ENCODE assay signal across 16 mouse cellular contexts in genomic region chr13:106893701-106894100, GRCm38 (mm10). TPM values are rescaled to one million over a fixed set of nuclear protein-coding genes. Genes with fewer than 3 reads are reported as not detected.
DNase-seq lines count a peak whose midpoint lies in the region; ATAC-seq and TF ChIP-seq lines count a peak whose summit lies in the region.
"Had no signal": no experiment of that assay in that cellular context is flagged by ENCODE, and none has a peak within 500 bp of the region (broad histone marks: within the 10 kb centered on the region; RNA-seq: fewer than 3 reads in every experiment).

No protein-coding gene starts in this region.

- TF ChIP-seq CTCF in testis, adult 2 months (IDR thresholded peaks at IDR 0.05; ENCODE audit: control insufficient read depth, insufficient read depth, insufficient replicate concordance, low read depth, low read length), result no peak

- 69% methylated on average over 5 of the region's 5 CpGs for WGBS in intestine, embryonic 16.5 days
- 52% methylated on average over 5 of the region's 5 CpGs for WGBS in liver, embryonic 15.5 days (ENCODE audit: insufficient replicate concordance)

- H3K27me3 ChIP-seq in testis, adult 2 months (ENCODE audit: control insufficient read depth, insufficient read depth, low read length), result no peaks in the 10 kb centered on the region
- H3K27me3 ChIP-seq in intestine, embryonic 16.5 days (replicated peaks; ENCODE audit: control insufficient read depth, insufficient read depth, low read length), result no peaks in the 10 kb centered on the region
- H3K27me3 ChIP-seq in liver, embryonic 15.5 days, result no peaks in the 10 kb centered on the region
- H3K27me3 ChIP-seq: heart, embryonic 12.5 days; midbrain, embryonic 12.5 days had no signal

- H3K4me3 ChIP-seq in testis, adult 2 months (ENCODE audit: control insufficient read depth, low read depth, low read length), result peak overlapping the region; percentile 29; the same call in 1 of the 2 replicates
- H3K4me3 ChIP-seq in intestine, embryonic 16.5 days (ENCODE audit: low read length), result no peak overlapping the region
- H3K4me3 ChIP-seq in liver, embryonic 15.5 days (replicated peaks), result 0 out of 2 replicates have a peak overlapping the region, but pooled peaks have one; percentile 19
- H3K4me3 ChIP-seq: heart, embryonic 12.5 days; layer of hippocampus, adult 2 months; midbrain, embryonic 12.5 days had no signal

- DNase-seq in testis, postnatal 14 days (ENCODE audit: low spot score), result no peak
- no peak for DNase-seq in right cerebral cortex, postnatal 4 days
- DNase-seq in thymus, postnatal 0 days (ENCODE audit: low spot score), result no peak
- no peak for DNase-seq in adrenal gland, postnatal 4 days (ENCODE audit: low spot score in 2 of 2)
- DNase-seq: cerebellum, adult 9-11 months; kidney, adult 18-20 months; layer of hippocampus, postnatal 36 days had no signal

- TF ChIP-seq POLR2A in testis, adult 2 months (IDR thresholded peaks at IDR 0.05; ENCODE audit: control insufficient read depth, low read depth, low read length), result no peak

- H3K4me2 ChIP-seq in intestine, embryonic 16.5 days (ENCODE audit: low read depth, low read length), result no peak overlapping the region
- H3K4me2 ChIP-seq in liver, embryonic 15.5 days, result peak overlapping the region; percentile 57
- H3K4me2 ChIP-seq: heart, embryonic 12.5 days; hindbrain, embryonic 14.5 days; midbrain, embryonic 12.5 days had no signal

- no peak overlapping the region for H3K27ac ChIP-seq in testis, adult 2 months (ENCODE audit: control insufficient read depth, insufficient read depth, low read depth, low read length)
- no peak overlapping the region for H3K27ac ChIP-seq in intestine, embryonic 16.5 days (ENCODE audit: low read length)
- H3K27ac ChIP-seq in liver, embryonic 15.5 days (replicated peaks), result peak overlapping the region; percentile 91
- H3K27ac ChIP-seq: hindbrain, embryonic 14.5 days; layer of hippocampus, adult 2 months; macrophage; midbrain, embryonic 12.5 days had no signal

- no peak overlapping the region for H3K9ac ChIP-seq in intestine, embryonic 16.5 days (ENCODE audit: low read depth, low read length)
- H3K9ac ChIP-seq in liver, embryonic 15.5 days, result peak overlapping the region; percentile 41
- H3K9ac ChIP-seq: heart, embryonic 12.5 days; hindbrain, embryonic 14.5 days; midbrain, embryonic 12.5 days had no signal

- no peaks in the 10 kb centered on the region; the same call in 1 of the 2 replicates for H3K36me3 ChIP-seq in testis, adult 2 months (ENCODE audit: control insufficient read depth, insufficient read depth, low read length)
- peaks cover 5% of the 10 kb centered on the region; the same call in 1 of the 2 replicates for H3K36me3 ChIP-seq in intestine, embryonic 16.5 days (ENCODE audit: control insufficient read depth, insufficient read depth, low read length)
- H3K36me3 ChIP-seq in liver, embryonic 15.5 days (replicated peaks), result peaks cover 31% of the 10 kb centered on the region

- peak; percentile 61 for ATAC-seq in intestine, embryonic 16.5 days
- peak; percentile 71 for ATAC-seq in liver, embryonic 15.5 days (ENCODE audit: insufficient read depth)
- ATAC-seq: forebrain, embryonic 16.5 days had no signal

- no peaks in the 10 kb centered on the region for H3K4me1 ChIP-seq in testis, adult 2 months (ENCODE audit: control insufficient read depth, insufficient read depth, low read length)
- no peaks in the 10 kb centered on the region for H3K4me1 ChIP-seq in intestine, embryonic 16.5 days (ENCODE audit: control insufficient read depth, insufficient read depth, low read length)
- peaks cover 51% of the 10 kb centered on the region for H3K4me1 ChIP-seq in liver, embryonic 15.5 days (replicated peaks)
- H3K4me1 ChIP-seq: midbrain, embryonic 12.5 days had no signal

- H3K9me3 ChIP-seq in intestine, embryonic 16.5 days (ENCODE audit: control insufficient read depth, low read length), result no peaks in the 10 kb centered on the region
- H3K9me3 ChIP-seq in liver, embryonic 15.5 days (replicated peaks), result no peaks in the 10 kb centered on the region
- H3K9me3 ChIP-seq: midbrain, embryonic 12.5 days had no signal

RNA-seq across cellular contexts. Expression of gene Ipo11, which starts 43.1 kb away (rescaled TPM):
- 11.7 and 11.9 TPM in 2 replicates for polyA plus RNA-seq in testis, adult 2 months (2012; rRNA removed)
- polyA plus RNA-seq in intestine, embryonic 16.5 days (2015; fragmentation: Nextera tagmentation; extraction: Ambion mirVana), result 37.4 and 39.3 TPM in 2 replicates
- polyA plus RNA-seq in liver, embryonic 15.5 days (2015; fragmentation: Nextera tagmentation; extraction: Ambion mirVana), result 26.9 and 28.2 TPM in 2 replicates
- polyA plus RNA-seq in thymus, postnatal 0 days (2015; fragmentation: Nextera tagmentation; extraction: Ambion mirVana), result 38.0 and 39.4 TPM in 2 replicates
- total RNA-seq in adrenal gland, postnatal 4 days (2021), result 10 to 100 TPM; 41.7 to 45.6 TPM

RNA-seq across cellular contexts. Expression of gene Dimt1, which starts 53.2 kb away (rescaled TPM):
- polyA plus RNA-seq in testis, adult 2 months (2012; rRNA removed), result 5.2 and 6.1 TPM in 2 replicates
- 26.4 and 30.1 TPM in 2 replicates for polyA plus RNA-seq in intestine, embryonic 16.5 days (2015; fragmentation: Nextera tagmentation; extraction: Ambion mirVana)
- 13.7 and 14.4 TPM in 2 replicates for polyA plus RNA-seq in liver, embryonic 15.5 days (2015; fragmentation: Nextera tagmentation; extraction: Ambion mirVana)
- 29.8 and 31.5 TPM in 2 replicates for polyA plus RNA-seq in thymus, postnatal 0 days (2015; fragmentation: Nextera tagmentation; extraction: Ambion mirVana)
- 10 to 100 TPM; 16.6 to 17.8 TPM for total RNA-seq in adrenal gland, postnatal 4 days (2021)
